Comparison of ENCODE assay signal across 22 mouse cellular contexts in the genomic region with DNA sequence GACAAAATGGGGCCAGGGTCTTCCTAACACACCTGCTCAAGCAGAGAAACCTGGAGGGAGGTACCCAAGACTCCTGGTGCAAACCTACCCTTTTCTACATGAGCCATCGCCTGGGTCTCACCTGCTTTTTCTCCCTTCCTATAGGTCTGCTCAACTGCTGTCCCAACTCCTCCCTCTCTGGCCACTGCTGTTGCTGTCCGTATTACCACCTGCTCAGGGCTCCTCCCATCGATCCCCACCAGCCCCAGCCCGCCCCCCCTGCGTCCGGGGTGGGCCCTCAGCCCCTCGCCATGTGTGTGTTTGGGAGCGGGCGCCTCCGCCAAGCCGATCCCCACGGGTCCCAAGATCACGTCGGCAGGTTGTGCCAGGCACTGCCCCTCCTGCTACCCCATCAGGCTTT. TPM values are rescaled to one million over a fixed set of nuclear protein-coding genes. Genes with fewer than 3 reads are reported as not detected.
A peak's percentile ranks its signal among the peaks of the same experiment; 100 is the strongest.
DNase-seq lines count a peak whose midpoint lies in the region; ATAC-seq and TF ChIP-seq lines count a peak whose summit lies in the region.
"Had no signal": no experiment of that assay in that cellular context is flagged by ENCODE, and none has a peak within 500 bp of the region (broad histone marks: within the 10 kb centered on the region; RNA-seq: fewer than 3 reads in every experiment).

No protein-coding gene starts in this region.

- H3K36me3 ChIP-seq in hindbrain, embryonic 13.5 days, result peaks cover 30% of the 10 kb centered on the region
- H3K36me3 ChIP-seq in hindbrain, embryonic 11.5 days (ENCODE audit: control insufficient read depth, insufficient read depth, low read length), result no peaks in the 10 kb centered on the region
- H3K36me3 ChIP-seq in midbrain, embryonic 16.5 days (ENCODE audit: control insufficient read depth, insufficient read depth, low read length), result peaks cover 2% of the 10 kb centered on the region
- no peaks in the 10 kb centered on the region for H3K36me3 ChIP-seq in midbrain, embryonic 11.5 days (ENCODE audit: control insufficient read depth, insufficient read depth, low read length)
- no peaks in the 10 kb centered on the region for H3K36me3 ChIP-seq in stomach, postnatal 0 days (ENCODE audit: control insufficient read depth, insufficient read depth, low read length)
- H3K36me3 ChIP-seq: heart, embryonic 12.5 days; limb, embryonic 12.5 days; lung, embryonic 15.5 days had no signal

- no peaks in the 10 kb centered on the region for H3K9me3 ChIP-seq in hindbrain, embryonic 13.5 days
- H3K9me3 ChIP-seq in hindbrain, embryonic 11.5 days (ENCODE audit: control insufficient read depth, low read length), result no peaks in the 10 kb centered on the region
- H3K9me3 ChIP-seq in midbrain, embryonic 16.5 days (replicated peaks; ENCODE audit: control insufficient read depth, low read length, poor library complexity, severe bottlenecking), result no peaks in the 10 kb centered on the region
- H3K9me3 ChIP-seq in midbrain, embryonic 11.5 days (ENCODE audit: control insufficient read depth, low read length), result no peaks in the 10 kb centered on the region
- no peaks in the 10 kb centered on the region for H3K9me3 ChIP-seq in stomach, postnatal 0 days (ENCODE audit: control insufficient read depth, low read length)
- H3K9me3 ChIP-seq: heart, embryonic 12.5 days; limb, embryonic 12.5 days; lung, embryonic 15.5 days had no signal

- H3K4me1 ChIP-seq in hindbrain, embryonic 13.5 days (replicated peaks), result peaks cover 43% of the 10 kb centered on the region
- peaks cover 2% of the 10 kb centered on the region for H3K4me1 ChIP-seq in hindbrain, embryonic 11.5 days (replicated peaks; ENCODE audit: control insufficient read depth, insufficient read depth, low read length)
- H3K4me1 ChIP-seq in midbrain, embryonic 16.5 days (ENCODE audit: control insufficient read depth, insufficient read depth, low read length), result peaks cover 19% of the 10 kb centered on the region
- H3K4me1 ChIP-seq in midbrain, embryonic 11.5 days (ENCODE audit: control insufficient read depth, insufficient read depth, low read length), result no peaks in the 10 kb centered on the region; the same call in 1 of the 2 replicates
- peaks cover 61% of the 10 kb centered on the region for H3K4me1 ChIP-seq in olfactory bulb, adult 2 months (ENCODE audit: control insufficient read depth, insufficient read depth, low read length)
- peaks cover 2% of the 10 kb centered on the region; the same call in 1 of the 2 replicates for H3K4me1 ChIP-seq in stomach, postnatal 0 days (replicated peaks; ENCODE audit: control insufficient read depth, insufficient read depth)

- H3K9ac ChIP-seq in hindbrain, embryonic 13.5 days, result peak overlapping the region; percentile 19; the same call in 1 of the 2 replicates
- H3K9ac ChIP-seq in hindbrain, embryonic 11.5 days (ENCODE audit: low read depth, low read length), result no peak overlapping the region
- peak overlapping the region; percentile 18 for H3K9ac ChIP-seq in midbrain, embryonic 16.5 days (ENCODE audit: low read depth, low read length)
- H3K9ac ChIP-seq in midbrain, embryonic 11.5 days (ENCODE audit: low read length), result no peak overlapping the region
- no peak overlapping the region for H3K9ac ChIP-seq in stomach, postnatal 0 days (ENCODE audit: low read length)
- H3K9ac ChIP-seq: heart, embryonic 12.5 days; limb, embryonic 12.5 days; liver, embryonic 14.5 days; lung, embryonic 15.5 days had no signal

- no peak for DNase-seq in hindbrain, embryonic 11.5 days (ENCODE audit: low spot score)
- no peak for DNase-seq in midbrain, embryonic 11.5 days (ENCODE audit: low spot score, missing footprints)
- peak; percentile 30 for DNase-seq in ZHBTc4 (ENCODE audit: low read depth, low spot score)
- no peak for DNase-seq in stomach, postnatal 0 days (ENCODE audit: low spot score)
- DNase-seq: adrenal gland, postnatal 36 days; cerebellum, adult 11-12 months; heart, postnatal 14 days; kidney, adult 8-10 months; kidney, postnatal 25 days; lung, postnatal 4 days; right cerebral cortex, adult 18-20 months; thymus, postnatal 36 days had no signal

- no peak for ATAC-seq in hindbrain, embryonic 13.5 days (ENCODE audit: low FRiP score)
- no peak for ATAC-seq in hindbrain, embryonic 11.5 days (ENCODE audit: low FRiP score)
- no peak for ATAC-seq in midbrain, embryonic 16.5 days
- no peak for ATAC-seq in midbrain, embryonic 11.5 days (ENCODE audit: low FRiP score)
- ATAC-seq in stomach, postnatal 0 days (ENCODE audit: low FRiP score, low TSS enrichment), result no peak
- ATAC-seq: forebrain, embryonic 16.5 days; inflammation-experienced regulatory T-cells, adult 6 months had no signal

- H3K27ac ChIP-seq in hindbrain, embryonic 13.5 days, result no peak overlapping the region
- no peak overlapping the region for H3K27ac ChIP-seq in hindbrain, embryonic 11.5 days (ENCODE audit: low read depth, low read length)
- H3K27ac ChIP-seq in midbrain, embryonic 16.5 days (ENCODE audit: low read length), result no peak overlapping the region
- H3K27ac ChIP-seq in midbrain, embryonic 11.5 days (ENCODE audit: low read depth, low read length), result no peak overlapping the region
- H3K27ac ChIP-seq in olfactory bulb, adult 2 months (ENCODE audit: insufficient read depth, low read depth, low read length), result peak overlapping the region; percentile 90
- no peak overlapping the region for H3K27ac ChIP-seq in stomach, postnatal 0 days (replicated peaks)
- H3K27ac ChIP-seq: limb, embryonic 12.5 days; liver, embryonic 14.5 days; lung, embryonic 15.5 days had no signal

- TF ChIP-seq EP300 in stomach, postnatal 0 days (optimal IDR thresholded peaks at IDR 0.05), result no peak

- WGBS in hindbrain, embryonic 13.5 days, result 35% methylated on average over 14 of the region's 14 CpGs
- 34% methylated on average over 14 of the region's 14 CpGs for WGBS in hindbrain, embryonic 11.5 days
- 33% methylated on average over 14 of the region's 14 CpGs for WGBS in midbrain, embryonic 16.5 days
- 35% methylated on average over 14 of the region's 14 CpGs for WGBS in midbrain, embryonic 11.5 days
- WGBS in olfactory bulb, adult 2 months, result 50% methylated on average over 14 of the region's 14 CpGs
- 36% methylated on average over 14 of the region's 14 CpGs for WGBS in stomach, postnatal 0 days

- H3K27me3 ChIP-seq in hindbrain, embryonic 13.5 days, result peaks cover 94% of the 10 kb centered on the region
- peaks cover 62% of the 10 kb centered on the region for H3K27me3 ChIP-seq in hindbrain, embryonic 11.5 days (ENCODE audit: control insufficient read depth, insufficient read depth, low read length)
- H3K27me3 ChIP-seq in midbrain, embryonic 16.5 days (ENCODE audit: control insufficient read depth, insufficient read depth, low read depth, low read length), result peaks cover 6% of the 10 kb centered on the region
- H3K27me3 ChIP-seq in midbrain, embryonic 11.5 days (ENCODE audit: control insufficient read depth, insufficient read depth, low read length), result peaks cover 49% of the 10 kb centered on the region
- peaks cover 7% of the 10 kb centered on the region; the same call in 1 of the 2 replicates for H3K27me3 ChIP-seq in stomach, postnatal 0 days (ENCODE audit: control insufficient read depth, insufficient read depth, low read length)

- no peak for TF ChIP-seq CTCF in olfactory bulb, adult 2 months (IDR thresholded peaks at IDR 0.05; ENCODE audit: insufficient read depth, low read depth, low read length)
- no peak for TF ChIP-seq CTCF in stomach, postnatal 0 days (IDR thresholded peaks at IDR 0.05; ENCODE audit: low read depth)

- TF ChIP-seq POLR2A in olfactory bulb, adult 2 months (IDR thresholded peaks at IDR 0.05; ENCODE audit: insufficient read depth, low read depth, low read length), result no peak

- H3K4me2 ChIP-seq in hindbrain, embryonic 13.5 days, result no peak overlapping the region; the same call in 1 of the 2 replicates
- no peak overlapping the region for H3K4me2 ChIP-seq in hindbrain, embryonic 11.5 days (replicated peaks; ENCODE audit: low read depth, low read length)
- peak overlapping the region; percentile 65 for H3K4me2 ChIP-seq in midbrain, embryonic 16.5 days (ENCODE audit: low read length)
- H3K4me2 ChIP-seq in midbrain, embryonic 11.5 days, result no peak overlapping the region
- no peak overlapping the region for H3K4me2 ChIP-seq in stomach, postnatal 0 days (replicated peaks; ENCODE audit: low read depth)
- H3K4me2 ChIP-seq: heart, embryonic 12.5 days; lung, embryonic 15.5 days had no signal

- peak overlapping the region; percentile 74; the same call in 1 of the 2 replicates for H3K4me3 ChIP-seq in hindbrain, embryonic 13.5 days
- no peak overlapping the region for H3K4me3 ChIP-seq in hindbrain, embryonic 11.5 days (ENCODE audit: low read depth, low read length)
- no peak overlapping the region for H3K4me3 ChIP-seq in midbrain, embryonic 16.5 days (ENCODE audit: low read depth, low read length)
- no peak overlapping the region for H3K4me3 ChIP-seq in midbrain, embryonic 11.5 days (ENCODE audit: low read depth, low read length)
- peak overlapping the region; percentile 88 for H3K4me3 ChIP-seq in olfactory bulb, adult 2 months (ENCODE audit: insufficient read depth, low read depth, low read length)
- no peak overlapping the region for H3K4me3 ChIP-seq in stomach, postnatal 0 days (ENCODE audit: low read depth, low read length)
- H3K4me3 ChIP-seq: erythroblast, embryonic 14.5 days; heart, embryonic 12.5 days; lung, embryonic 15.5 days had no signal

RNA-seq across cellular contexts. Expression of gene Pianp, which starts 2.6 kb away (rescaled TPM):
- polyA plus RNA-seq in hindbrain, embryonic 13.5 days (2015; fragmentation: Nextera tagmentation; extraction: Ambion mirVana), result 29.3 and 31.6 TPM in 2 replicates
- polyA plus RNA-seq in hindbrain, embryonic 11.5 days (2014; fragmentation: Nextera tagmentation; extraction: Ambion mirVana), result 1.6 and 1.9 TPM in 2 replicates
- 69.1 and 87.1 TPM in 2 replicates for polyA plus RNA-seq in midbrain, embryonic 16.5 days (2015; fragmentation: Nextera tagmentation; extraction: Ambion mirVana)
- 1.2 and 1.6 TPM in 2 replicates for polyA plus RNA-seq in midbrain, embryonic 11.5 days (2014; fragmentation: Nextera tagmentation; extraction: Ambion mirVana)
- not detected in 2 replicates for polyA plus RNA-seq in olfactory bulb, adult 2 months (2012; ENCODE audit: insufficient read depth, insufficient read length, low replicate concordance, missing spikeins)
- polyA plus RNA-seq in stomach, postnatal 0 days (2015; fragmentation: Nextera tagmentation; extraction: Ambion mirVana), result 3.1 and 4.0 TPM in 2 replicates
- polyA plus RNA-seq: erythroblast, embryonic 14.5 days had no signal

RNA-seq across cellular contexts. Expression of gene Zfp384, which starts 9.9 kb away (rescaled TPM):
- polyA plus RNA-seq in hindbrain, embryonic 13.5 days (2015; fragmentation: Nextera tagmentation; extraction: Ambion mirVana), result 17.7 and 20.4 TPM in 2 replicates
- 8.7 and 16.5 TPM in 2 replicates for polyA plus RNA-seq in hindbrain, embryonic 11.5 days (2014; fragmentation: Nextera tagmentation; extraction: Ambion mirVana)
- polyA plus RNA-seq in midbrain, embryonic 16.5 days (2015; fragmentation: Nextera tagmentation; extraction: Ambion mirVana), result 11.2 and 14.2 TPM in 2 replicates
- 9.3 and 9.9 TPM in 2 replicates for polyA plus RNA-seq in midbrain, embryonic 11.5 days (2014; fragmentation: Nextera tagmentation; extraction: Ambion mirVana)
- 212 TPM in 1 of 2 replicates, not detected in the other for polyA plus RNA-seq in olfactory bulb, adult 2 months (2012; ENCODE audit: insufficient read depth, insufficient read length, low replicate concordance, missing spikeins)
- 7.0 and 7.2 TPM in 2 replicates for polyA plus RNA-seq in stomach, postnatal 0 days (2015; fragmentation: Nextera tagmentation; extraction: Ambion mirVana)

RNA-seq across cellular contexts. Expression of gene Cops7a, which starts 33.8 kb away (rescaled TPM):
- polyA plus RNA-seq in hindbrain, embryonic 13.5 days (2015; fragmentation: Nextera tagmentation; extraction: Ambion mirVana), result 89.3 and 94.5 TPM in 2 replicates
- 94.3 and 99.7 TPM in 2 replicates for polyA plus RNA-seq in hindbrain, embryonic 11.5 days (2014; fragmentation: Nextera tagmentation; extraction: Ambion mirVana)
- 87.6 and 94.0 TPM in 2 replicates for polyA plus RNA-seq in midbrain, embryonic 16.5 days (2015; fragmentation: Nextera tagmentation; extraction: Ambion mirVana)
- 105 and 112 TPM in 2 replicates for polyA plus RNA-seq in midbrain, embryonic 11.5 days (2014; fragmentation: Nextera tagmentation; extraction: Ambion mirVana)
- 255 TPM in 1 of 2 replicates, not detected in the other for polyA plus RNA-seq in olfactory bulb, adult 2 months (2012; ENCODE audit: insufficient read depth, insufficient read length, low replicate concordance, missing spikeins)
- 114 and 121 TPM in 2 replicates for polyA plus RNA-seq in stomach, postnatal 0 days (2015; fragmentation: Nextera tagmentation; extraction: Ambion mirVana)

RNA-seq across cellular contexts. Expression of gene Ing4, which starts 40.5 kb away (rescaled TPM):
- 168 and 175 TPM in 2 replicates for polyA plus RNA-seq in hindbrain, embryonic 13.5 days (2015; fragmentation: Nextera tagmentation; extraction: Ambion mirVana)
- polyA plus RNA-seq in hindbrain, embryonic 11.5 days (2014; fragmentation: Nextera tagmentation; extraction: Ambion mirVana), result 120 and 133 TPM in 2 replicates
- 141 and 155 TPM in 2 replicates for polyA plus RNA-seq in midbrain, embryonic 16.5 days (2015; fragmentation: Nextera tagmentation; extraction: Ambion mirVana)
- 139 and 146 TPM in 2 replicates for polyA plus RNA-seq in midbrain, embryonic 11.5 days (2014; fragmentation: Nextera tagmentation; extraction: Ambion mirVana)
- not detected in 2 replicates for polyA plus RNA-seq in olfactory bulb, adult 2 months (2012; ENCODE audit: insufficient read depth, insufficient read length, low replicate concordance, missing spikeins)
- polyA plus RNA-seq in stomach, postnatal 0 days (2015; fragmentation: Nextera tagmentation; extraction: Ambion mirVana), result 72.5 and 77.4 TPM in 2 replicates

RNA-seq across cellular contexts. Expression of gene Acrbp, which starts 50.4 kb away (rescaled TPM):
- 17.5 and 19.7 TPM in 2 replicates for polyA plus RNA-seq in hindbrain, embryonic 13.5 days (2015; fragmentation: Nextera tagmentation; extraction: Ambion mirVana)
- 10.7 and 12.2 TPM in 2 replicates for polyA plus RNA-seq in hindbrain, embryonic 11.5 days (2014; fragmentation: Nextera tagmentation; extraction: Ambion mirVana)
- polyA plus RNA-seq in midbrain, embryonic 16.5 days (2015; fragmentation: Nextera tagmentation; extraction: Ambion mirVana), result 18.0 and 18.3 TPM in 2 replicates
- 9.2 and 10.8 TPM in 2 replicates for polyA plus RNA-seq in midbrain, embryonic 11.5 days (2014; fragmentation: Nextera tagmentation; extraction: Ambion mirVana)
- polyA plus RNA-seq in olfactory bulb, adult 2 months (2012; ENCODE audit: insufficient read depth, insufficient read length, low replicate concordance, missing spikeins), result not detected in 2 replicates
- 2.5 and 2.6 TPM in 2 replicates for polyA plus RNA-seq in stomach, postnatal 0 days (2015; fragmentation: Nextera tagmentation; extraction: Ambion mirVana)

Comparison
In these comparisons a context has a peak if more than half of its experiments do, and no peak if none do; other contexts are left out.
1. H3K4me3 ChIP-seq: peak in hindbrain, embryonic 13.5 days (single experiment) and olfactory bulb, adult 2 months (single experiment); none in hindbrain, embryonic 11.5 days (single experiment), midbrain, embryonic 16.5 days (single experiment), midbrain, embryonic 11.5 days (single experiment) and stomach, postnatal 0 days (single experiment).
2. H3K9ac ChIP-seq: peak in hindbrain, embryonic 13.5 days (single experiment) and midbrain, embryonic 16.5 days (single experiment); none in hindbrain, embryonic 11.5 days (single experiment), midbrain, embryonic 11.5 days (single experiment) and stomach, postnatal 0 days (single experiment).